Mouse (Mus musculus): ENCODE measurements around the gene 2310009B15Rik. TPM values are rescaled to one million over a fixed set of nuclear protein-coding genes. Genes with fewer than 3 reads are reported as not detected.

The 2310009B15Rik gene
- polyA plus RNA-seq, 1 experiment from 2014 or later, result 26.4 TPM

DNA sequence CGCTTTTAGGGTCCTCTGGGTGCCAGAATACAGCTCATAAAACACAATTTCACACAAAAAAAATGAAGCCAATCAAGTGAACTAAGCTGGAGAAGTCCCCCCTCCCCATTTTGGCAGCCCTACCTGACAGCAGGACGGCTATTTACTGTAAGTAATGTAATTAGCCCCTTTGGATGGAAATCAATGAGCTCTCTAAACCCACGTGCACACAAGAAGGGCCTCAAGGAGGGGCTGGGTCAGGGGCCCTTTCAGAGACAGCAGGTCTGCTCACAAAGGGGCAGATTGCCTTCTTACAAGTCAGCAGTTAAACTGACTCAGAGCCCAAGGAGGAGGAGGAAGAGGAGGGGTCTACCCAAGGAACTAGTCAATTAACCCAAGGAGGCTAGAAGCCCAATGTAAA lies 12.5 kb downstream of the 2310009B15Rik start:
- no peak overlapping the region for H3K27ac ChIP-seq (ENCODE audit: low read length)
- no peaks in the 10 kb centered on the region for H3K36me3 ChIP-seq (ENCODE audit: control insufficient read depth, insufficient read depth)
- peak overlapping the region; percentile 38; the same call in 1 of the 2 replicates for H3K4me3 ChIP-seq (replicated peaks; ENCODE audit: low read length)
- peaks cover 28% of the 10 kb centered on the region for H3K27me3 ChIP-seq (replicated peaks; ENCODE audit: control insufficient read depth, insufficient read depth, low read length)
- peaks cover 48% of the 10 kb centered on the region for H3K4me1 ChIP-seq (replicated peaks; ENCODE audit: control insufficient read depth, insufficient read depth, low read length)
- 0% methylated on average over 3 of the region's 3 CpGs for WGBS
- H3K9me3 ChIP-seq (ENCODE audit: control insufficient read depth, low read length), result no peaks in the 10 kb centered on the region
- H3K4me2 ChIP-seq (ENCODE audit: low read length), result peak overlapping the region; percentile 61
- no peak for ATAC-seq
- H3K9ac ChIP-seq (replicated peaks; ENCODE audit: low read depth, low read length), result no peak overlapping the region

DNA sequence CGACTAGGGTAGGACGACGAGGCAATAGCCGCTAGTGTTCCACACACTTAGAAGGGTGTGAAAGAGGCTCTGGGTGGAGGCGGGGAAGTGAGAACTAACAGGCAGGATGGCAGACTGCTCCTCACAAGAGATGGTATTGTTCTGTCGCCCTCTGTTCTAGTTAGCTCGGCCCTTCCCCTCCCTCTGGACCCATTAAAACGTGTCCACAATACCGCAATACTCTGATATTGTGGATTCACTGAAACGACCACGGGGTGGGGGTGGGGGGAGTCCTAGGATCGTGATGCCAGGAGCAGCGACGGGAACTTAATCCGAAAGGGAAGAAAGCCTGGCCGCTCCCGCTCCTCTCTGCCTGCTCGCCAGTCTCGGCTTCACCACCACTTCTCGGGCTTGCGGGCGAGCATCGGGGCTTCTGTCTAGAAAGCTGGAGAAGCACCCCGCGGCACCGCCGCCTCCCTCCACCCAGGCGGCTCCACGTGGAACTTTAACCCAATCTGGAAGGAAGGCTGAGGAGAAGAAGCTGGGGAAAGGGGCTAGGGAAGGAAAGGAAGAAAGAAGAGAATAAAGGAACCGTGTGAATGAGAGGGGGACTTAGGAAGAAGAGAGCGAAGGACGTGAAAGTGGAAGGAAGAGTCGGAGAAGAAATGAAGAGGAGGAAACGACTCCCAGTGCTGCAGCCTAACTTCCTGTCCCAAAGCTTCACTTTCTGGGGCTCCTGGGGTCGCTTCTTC lies 13.1 kb downstream of the 2310009B15Rik start:
- Histone ChIP-seq H3K4me1 (replicated peaks; ENCODE audit: control insufficient read depth, insufficient read depth, low read length) (peaks cover 43% of the 10 kb centered on the region), H3K4me2 (ENCODE audit: low read length) (peak overlapping the region; percentile 61), H3K9ac (replicated peaks; ENCODE audit: low read depth, low read length) (peak overlapping the region; percentile 42), H3K36me3 (ENCODE audit: control insufficient read depth, insufficient read depth) (no peaks in the 10 kb centered on the region), H3K27ac (ENCODE audit: low read length) (peak overlapping the region; percentile 47), H3K4me3 (replicated peaks; ENCODE audit: low read length) (peak overlapping the region; percentile 38), H3K9me3 (ENCODE audit: control insufficient read depth, low read length) (no peaks in the 10 kb centered on the region), H3K27me3 (replicated peaks; ENCODE audit: control insufficient read depth, insufficient read depth, low read length) (peaks cover 31% of the 10 kb centered on the region)
- WGBS, result under 1% methylated on average over 35 of the region's 35 CpGs
- ATAC-seq, result peak; percentile 34

DNA sequence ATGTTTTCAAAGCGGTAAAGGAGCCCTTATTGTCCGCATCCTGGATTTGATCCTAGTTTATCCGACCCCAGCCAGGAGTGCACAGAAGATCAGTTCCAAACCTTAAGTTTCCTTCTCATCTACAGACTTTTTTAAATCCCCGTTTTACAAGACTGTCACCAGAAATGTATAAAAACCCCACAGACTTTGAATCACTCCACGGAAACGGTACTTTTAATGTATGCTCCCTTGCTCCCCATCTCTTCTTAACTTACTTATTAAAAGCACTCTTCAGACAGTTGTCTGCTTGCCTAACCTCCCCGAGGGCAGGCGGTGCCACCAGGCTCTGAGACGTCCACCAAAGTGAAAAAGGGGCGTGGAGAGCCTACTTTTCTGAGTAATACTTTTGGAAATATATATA lies 13.9 kb downstream of the 2310009B15Rik start:
- Histone ChIP-seq H3K4me2 (ENCODE audit: low read length) (peak overlapping the region; percentile 61), H3K36me3 (ENCODE audit: control insufficient read depth, insufficient read depth) (no peaks in the 10 kb centered on the region), H3K27me3 (replicated peaks; ENCODE audit: control insufficient read depth, insufficient read depth, low read length) (peaks cover 39% of the 10 kb centered on the region), H3K9me3 (ENCODE audit: control insufficient read depth, low read length) (no peaks in the 10 kb centered on the region), H3K9ac (replicated peaks; ENCODE audit: low read depth, low read length) (no peak overlapping the region), H3K4me3 (replicated peaks; ENCODE audit: low read length) (peak overlapping the region; percentile 40), H3K4me1 (replicated peaks; ENCODE audit: control insufficient read depth, insufficient read depth, low read length) (peaks cover 43% of the 10 kb centered on the region), H3K27ac (ENCODE audit: low read length) (peak overlapping the region; percentile 54)
- WGBS, result 2% methylated on average over 10 of the region's 10 CpGs
- no peak for ATAC-seq

DNA sequence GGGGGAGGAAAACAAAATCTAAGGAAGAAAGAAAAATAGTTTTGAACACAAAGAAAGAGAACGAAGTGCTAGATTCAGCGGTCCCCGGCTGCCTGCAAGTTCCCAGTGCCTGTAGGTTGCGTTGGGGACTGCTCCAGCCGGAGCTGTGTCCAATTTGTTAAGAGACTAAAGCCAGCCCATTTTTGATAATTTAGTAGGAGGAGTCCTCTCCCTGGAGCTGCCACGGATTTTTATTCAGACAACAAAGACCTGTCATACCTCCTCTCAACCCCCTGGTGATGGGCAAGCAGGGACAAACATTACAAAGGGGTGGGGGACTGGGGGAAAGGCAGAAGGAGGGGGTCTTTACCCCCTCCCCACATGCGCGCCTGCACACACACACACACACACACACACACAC lies 14.3 kb downstream of the 2310009B15Rik start:
- H3K27me3 ChIP-seq (replicated peaks; ENCODE audit: control insufficient read depth, insufficient read depth, low read length), result peaks cover 43% of the 10 kb centered on the region
- no peaks in the 10 kb centered on the region for H3K9me3 ChIP-seq (ENCODE audit: control insufficient read depth, low read length)
- ATAC-seq, result peak; percentile 60
- H3K4me1 ChIP-seq (replicated peaks; ENCODE audit: control insufficient read depth, insufficient read depth, low read length), result peaks cover 40% of the 10 kb centered on the region
- H3K36me3 ChIP-seq (ENCODE audit: control insufficient read depth, insufficient read depth), result no peaks in the 10 kb centered on the region
- 0% methylated on average over 8 of the region's 8 CpGs for WGBS
- H3K27ac ChIP-seq (ENCODE audit: low read length), result peak overlapping the region; percentile 54
- H3K9ac ChIP-seq (replicated peaks; ENCODE audit: low read depth, low read length), result peak overlapping the region; percentile 60; the same call in 1 of the 2 replicates
- H3K4me2 ChIP-seq (ENCODE audit: low read length), result peak overlapping the region; percentile 61
- peak overlapping the region; percentile 40 for H3K4me3 ChIP-seq (replicated peaks; ENCODE audit: low read length)

DNA sequence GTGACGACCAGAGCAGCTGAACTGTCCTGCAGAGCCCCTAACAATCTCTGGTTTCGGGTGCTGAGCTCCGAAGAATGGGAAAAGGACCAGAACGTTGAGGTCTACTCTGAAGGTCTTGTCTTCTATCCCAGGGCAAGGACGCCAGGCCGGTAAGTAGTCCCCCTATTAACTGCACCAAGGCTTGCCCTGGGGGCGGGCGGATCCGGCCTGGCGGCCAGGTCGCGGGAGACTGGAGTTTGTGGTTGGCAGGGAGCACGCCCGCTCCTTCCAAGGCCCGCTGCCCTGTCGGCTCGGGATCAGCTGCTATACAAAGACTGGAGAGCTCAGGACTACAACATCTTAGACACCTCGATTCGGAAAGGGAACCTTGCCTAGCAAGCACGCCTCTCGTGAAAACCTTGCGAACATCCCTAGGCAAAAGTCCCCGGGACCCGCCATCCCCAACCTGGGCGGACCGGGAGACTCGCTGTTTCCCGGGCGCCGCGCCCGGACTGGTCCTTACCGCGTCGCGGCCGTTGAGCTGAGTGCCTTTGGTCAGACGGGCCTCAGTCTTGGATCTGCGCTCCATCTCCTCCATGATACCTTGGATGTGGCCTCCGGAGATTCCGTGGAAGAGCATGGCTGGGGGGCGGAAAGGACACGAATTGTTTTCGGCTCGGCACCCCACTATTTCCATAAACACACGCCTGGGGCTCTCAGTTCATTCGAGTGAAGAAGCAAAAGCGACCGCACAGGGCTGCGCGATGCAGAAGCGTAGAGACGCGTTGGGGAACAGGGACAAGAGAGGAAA lies 15.2 kb downstream of the 2310009B15Rik start:
- peak; percentile 49 for ATAC-seq
- Histone ChIP-seq H3K4me3 (replicated peaks; ENCODE audit: low read length) (peak overlapping the region; percentile 40), H3K27ac (ENCODE audit: low read length) (peak overlapping the region; percentile 49), H3K27me3 (replicated peaks; ENCODE audit: control insufficient read depth, insufficient read depth, low read length) (peaks cover 48% of the 10 kb centered on the region), H3K4me2 (ENCODE audit: low read length) (peak overlapping the region; percentile 61), H3K9ac (replicated peaks; ENCODE audit: low read depth, low read length) (peak overlapping the region; percentile 60), H3K9me3 (ENCODE audit: control insufficient read depth, low read length) (no peaks in the 10 kb centered on the region), H3K4me1 (replicated peaks; ENCODE audit: control insufficient read depth, insufficient read depth, low read length) (peaks cover 35% of the 10 kb centered on the region), H3K36me3 (ENCODE audit: control insufficient read depth, insufficient read depth) (no peaks in the 10 kb centered on the region)
- whole genome bisulfite sequencing, result under 1% methylated on average over 54 of the region's 54 CpGs

DNA sequence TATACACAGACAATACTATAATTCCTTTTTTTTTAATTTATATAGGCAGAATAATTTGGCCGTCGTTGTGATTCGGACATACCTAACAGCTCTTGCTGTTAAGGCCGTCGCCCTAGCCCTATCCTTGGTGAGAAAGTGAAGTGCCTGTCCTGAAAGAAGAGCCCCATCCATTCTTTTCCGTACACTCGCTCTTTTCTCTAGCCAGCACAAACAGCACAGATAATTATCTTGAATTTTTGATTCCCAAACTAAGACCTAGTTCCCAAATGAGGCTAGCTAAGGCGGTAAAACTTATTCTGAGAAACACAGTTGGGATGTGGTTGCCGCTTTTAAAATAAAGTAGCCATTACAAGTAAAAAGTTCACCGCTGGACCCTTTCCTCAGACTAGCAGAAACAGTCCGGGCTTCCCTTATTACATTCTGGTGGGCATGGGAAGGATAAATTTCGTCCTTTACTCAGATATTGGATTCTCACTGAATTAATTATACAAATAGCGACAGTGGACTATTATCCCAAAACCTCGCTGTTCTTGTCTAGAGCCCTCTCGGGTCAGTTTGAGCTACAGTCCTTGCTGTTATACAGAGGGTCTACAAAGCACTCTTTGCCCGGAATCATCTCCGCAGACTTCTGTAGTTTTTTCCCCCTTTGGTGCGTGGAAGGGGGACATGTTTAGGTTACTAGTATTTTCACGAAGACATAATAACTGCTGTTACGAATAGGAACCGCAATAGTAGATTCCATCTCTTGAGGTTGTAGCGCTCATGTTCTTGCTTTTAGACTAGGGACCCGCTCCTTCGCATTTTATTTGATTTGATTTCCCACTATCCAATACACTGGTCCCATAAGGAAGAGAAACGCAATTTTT lies 16.0 kb downstream of the 2310009B15Rik start:
- no peak overlapping the region; the same call in 1 of the 2 replicates for H3K27ac ChIP-seq (ENCODE audit: low read length)
- H3K4me2 ChIP-seq (ENCODE audit: low read length), result peak overlapping the region; percentile 61
- ATAC-seq, result no peak
- no peaks in the 10 kb centered on the region for H3K9me3 ChIP-seq (ENCODE audit: control insufficient read depth, low read length)
- 5% methylated on average over 25 of the region's 25 CpGs for WGBS
- H3K36me3 ChIP-seq (ENCODE audit: control insufficient read depth, insufficient read depth), result no peaks in the 10 kb centered on the region
- peaks cover 35% of the 10 kb centered on the region for H3K4me1 ChIP-seq (replicated peaks; ENCODE audit: control insufficient read depth, insufficient read depth, low read length)
- H3K27me3 ChIP-seq (replicated peaks; ENCODE audit: control insufficient read depth, insufficient read depth, low read length), result peaks cover 50% of the 10 kb centered on the region
- H3K4me3 ChIP-seq (replicated peaks; ENCODE audit: low read length), result peak overlapping the region; percentile 40
- H3K9ac ChIP-seq (replicated peaks; ENCODE audit: low read depth, low read length), result peak overlapping the region; percentile 60

DNA sequence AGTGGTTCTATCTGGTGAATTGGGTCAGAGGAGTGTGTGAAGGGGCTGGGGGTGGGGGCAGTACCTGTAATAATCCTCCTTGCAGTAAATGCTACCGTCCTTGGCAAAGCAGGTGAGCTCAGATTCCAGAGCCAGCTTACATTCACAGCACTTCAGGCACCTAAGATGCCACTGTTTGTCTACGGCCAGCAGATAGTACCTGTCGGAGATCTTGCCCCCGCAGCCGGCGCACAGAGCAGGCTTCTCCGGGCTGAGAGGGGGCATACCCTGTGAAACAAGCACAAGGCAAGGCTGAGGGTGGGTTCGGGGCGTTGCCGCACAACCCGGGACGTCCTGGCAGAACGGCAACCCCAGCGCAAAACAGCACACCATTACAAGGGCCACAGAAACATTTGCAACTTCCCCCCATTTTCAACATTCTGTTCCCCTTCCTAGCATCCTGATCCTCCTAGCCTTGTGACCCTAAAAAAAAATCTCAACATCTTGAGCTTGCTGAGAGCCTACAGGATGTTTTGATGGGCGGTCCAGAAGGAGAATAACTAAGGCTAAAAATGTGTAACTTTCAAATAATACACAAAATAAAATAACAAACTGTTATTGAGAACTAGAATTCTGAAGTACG lies 16.7 kb downstream of the 2310009B15Rik start:
- Histone ChIP-seq H3K9me3 (ENCODE audit: control insufficient read depth, low read length) (no peaks in the 10 kb centered on the region), H3K4me1 (replicated peaks; ENCODE audit: control insufficient read depth, insufficient read depth, low read length) (peaks cover 35% of the 10 kb centered on the region), H3K4me3 (replicated peaks; ENCODE audit: low read length) (peak overlapping the region; percentile 33), H3K4me2 (ENCODE audit: low read length) (peak overlapping the region; percentile 20), H3K9ac (replicated peaks; ENCODE audit: low read depth, low read length) (0 out of 2 replicates have a peak overlapping the region, but pooled peaks have one; percentile 24), H3K27me3 (replicated peaks; ENCODE audit: control insufficient read depth, insufficient read depth, low read length) (peaks cover 45% of the 10 kb centered on the region), H3K36me3 (ENCODE audit: control insufficient read depth, insufficient read depth) (no peaks in the 10 kb centered on the region), H3K27ac (ENCODE audit: low read length) (no peak overlapping the region)
- ATAC-seq, result no peak
- WGBS, result 8% methylated on average over 16 of the region's 16 CpGs

DNA sequence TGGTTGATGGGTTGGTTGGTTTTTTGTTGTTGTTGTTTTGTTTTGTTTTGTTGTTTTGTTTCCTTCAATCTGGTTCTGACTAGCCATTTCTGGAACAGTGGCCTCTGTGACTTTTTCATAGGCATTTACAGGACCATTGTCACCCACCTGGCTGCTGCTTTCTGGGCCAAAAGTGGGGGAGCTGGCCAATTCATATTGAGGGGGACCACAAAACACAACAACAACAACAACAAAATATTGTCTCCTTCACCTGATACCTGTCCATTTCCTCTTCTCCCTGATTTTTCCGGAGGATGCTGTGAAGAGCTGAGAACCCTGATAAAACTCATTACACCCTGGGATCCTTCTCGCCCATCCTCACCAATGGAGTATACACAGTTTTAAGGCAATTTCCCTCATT lies 17.4 kb downstream of the 2310009B15Rik start:
- Histone ChIP-seq H3K4me2 (ENCODE audit: low read length) (no peak overlapping the region), H3K4me3 (replicated peaks; ENCODE audit: low read length) (peak overlapping the region; percentile 33), H3K36me3 (ENCODE audit: control insufficient read depth, insufficient read depth) (no peaks in the 10 kb centered on the region), H3K9ac (replicated peaks; ENCODE audit: low read depth, low read length) (no peak overlapping the region), H3K27ac (ENCODE audit: low read length) (no peak overlapping the region), H3K27me3 (replicated peaks; ENCODE audit: control insufficient read depth, insufficient read depth, low read length) (peaks cover 44% of the 10 kb centered on the region), H3K4me1 (replicated peaks; ENCODE audit: control insufficient read depth, insufficient read depth, low read length) (peaks cover 34% of the 10 kb centered on the region), H3K9me3 (ENCODE audit: control insufficient read depth, low read length) (no peaks in the 10 kb centered on the region)
- WGBS, result 16% methylated on average over 2 of the region's 2 CpGs
- no peak for ATAC-seq
